Mouse (Mus musculus): ENCODE measurements at regions not wholly inside any gene's neighbourhood (a gene's known extent, or its start where the extent isn't known, plus 50 kb on each side); places are given as distances from the start of the nearest gene placed in this dataset.

- peak; percentile 87 for ATAC-seq (ENCODE audit: low TSS enrichment)
Observed at GRCm38 (mm10) chr7:117106691-117107191, 274.0 kb upstream of the Xylt1 start.

- ATAC-seq (ENCODE audit: low TSS enrichment) = peak; percentile 69
Observed at GRCm38 (mm10) chr7:117108391-117108790, 272.4 kb upstream of the Xylt1 start.

DNA sequence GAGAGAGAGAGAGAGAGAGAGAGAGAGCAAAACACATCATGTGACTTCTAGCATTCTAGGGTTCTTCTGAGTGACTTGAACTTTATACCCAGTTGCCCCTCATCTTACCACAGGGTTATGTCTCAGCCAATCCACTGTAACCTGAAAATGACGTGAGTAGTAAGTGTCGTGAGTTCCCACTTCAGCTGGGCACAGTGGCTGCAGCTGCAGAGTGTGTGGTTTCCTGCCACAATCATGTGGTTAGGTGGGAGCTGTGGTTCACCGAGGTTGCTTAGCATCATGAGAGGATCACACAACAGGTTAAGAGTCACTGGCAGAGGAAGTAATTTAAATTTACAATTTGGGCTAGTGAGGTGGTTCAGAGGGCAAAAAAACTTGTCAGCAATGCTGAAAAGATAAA is 253.1 kb upstream of the Xylt1 start:
- no peak for ATAC-seq (ENCODE audit: low TSS enrichment)

DNA sequence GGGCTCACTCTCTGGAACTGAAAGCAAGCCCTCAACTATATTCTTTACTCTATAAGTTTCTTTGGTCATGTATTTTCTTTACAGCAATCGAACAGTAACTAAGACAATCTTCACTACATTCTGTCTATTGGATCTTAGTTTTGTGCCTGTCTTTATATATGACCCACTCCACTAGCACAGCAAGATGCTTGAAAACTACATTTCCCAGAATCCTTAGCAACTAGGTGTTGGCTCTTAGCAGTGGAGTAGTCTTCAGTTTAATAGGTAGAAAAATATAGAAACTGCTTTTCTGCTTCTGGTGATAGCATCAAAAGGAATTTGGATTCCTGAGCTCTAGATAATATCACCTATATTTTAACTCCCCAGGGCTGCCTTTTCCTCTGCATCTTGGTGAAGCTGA is 245.9 kb upstream of the Xylt1 start:
- no peak for ATAC-seq (ENCODE audit: low TSS enrichment)

- no peak for ATAC-seq (ENCODE audit: low TSS enrichment)
Observed at GRCm38 (mm10) chr7:117138681-117139080, 242.1 kb upstream of the Xylt1 start.

DNA sequence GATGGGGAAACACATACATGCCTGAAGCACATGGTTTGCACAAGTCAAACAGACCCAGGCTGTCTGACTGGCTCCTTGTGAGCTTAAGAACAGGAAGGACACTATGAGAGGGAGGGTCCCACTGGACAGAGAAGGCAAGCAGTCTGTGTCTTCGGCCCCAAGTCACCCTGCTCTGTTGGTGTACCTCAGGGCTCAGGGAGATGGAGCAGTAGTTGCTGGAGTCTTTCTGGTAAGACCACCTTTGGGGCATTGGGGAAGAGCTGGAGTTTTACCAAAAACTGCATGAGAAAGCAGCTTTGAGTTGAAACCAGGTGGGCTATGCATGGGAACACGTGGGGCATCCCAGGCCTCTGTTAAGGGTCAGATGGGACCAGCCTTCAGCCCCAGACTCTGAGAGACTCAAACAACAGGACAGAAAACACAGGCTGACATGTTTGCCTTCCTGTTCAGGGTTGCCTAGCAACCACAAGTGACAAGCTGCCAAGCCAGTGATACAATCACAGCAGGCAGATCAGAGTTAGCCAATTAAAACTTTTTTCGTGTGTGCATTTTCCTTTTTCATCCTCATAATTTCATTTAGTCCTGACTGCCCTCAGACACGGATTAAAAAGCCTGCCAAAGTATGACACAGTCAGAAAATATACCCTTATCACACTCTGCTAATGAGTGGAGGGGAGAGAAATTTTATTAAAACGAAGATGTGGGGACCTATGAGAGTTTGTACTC is 241.4 kb upstream of the Xylt1 start:
- peak; percentile 84 for ATAC-seq (ENCODE audit: low TSS enrichment)

DNA sequence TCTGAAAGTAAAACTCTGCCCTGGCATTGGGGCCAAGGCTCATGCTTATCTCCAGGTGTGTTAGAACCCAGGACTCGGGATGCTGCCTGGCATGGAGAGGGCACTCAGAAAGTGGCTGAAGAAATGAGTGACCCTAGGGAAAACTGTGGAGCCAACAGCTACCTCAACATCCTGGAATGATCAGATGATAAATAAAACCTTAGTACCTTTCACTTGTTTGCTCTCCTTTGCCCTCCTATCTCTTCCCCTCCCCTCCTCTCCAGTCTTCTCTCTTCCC is 240.9 kb upstream of the Xylt1 start:
- ATAC-seq (ENCODE audit: low TSS enrichment) = no peak

DNA sequence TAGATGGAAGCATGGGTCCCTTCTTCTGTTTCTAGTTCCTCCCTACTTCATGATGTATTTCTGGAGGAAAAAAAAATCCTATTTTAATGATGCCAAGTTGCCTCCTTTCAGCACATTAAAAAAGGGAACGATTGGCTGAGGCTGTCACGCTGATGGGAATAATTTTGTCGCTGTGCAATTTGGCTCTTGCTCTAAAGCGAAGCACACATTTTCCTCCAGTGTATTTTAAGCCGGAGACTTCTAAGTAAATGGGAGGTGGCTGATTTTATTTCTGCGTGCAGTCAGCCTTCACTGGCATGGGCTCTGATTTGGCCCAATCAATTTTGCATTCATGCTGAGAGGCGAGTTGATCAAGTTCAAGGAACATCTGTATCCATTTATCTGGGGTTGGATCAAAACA is 234.0 kb upstream of the Xylt1 start:
- ATAC-seq (ENCODE audit: low TSS enrichment) = peak; percentile 92

DNA sequence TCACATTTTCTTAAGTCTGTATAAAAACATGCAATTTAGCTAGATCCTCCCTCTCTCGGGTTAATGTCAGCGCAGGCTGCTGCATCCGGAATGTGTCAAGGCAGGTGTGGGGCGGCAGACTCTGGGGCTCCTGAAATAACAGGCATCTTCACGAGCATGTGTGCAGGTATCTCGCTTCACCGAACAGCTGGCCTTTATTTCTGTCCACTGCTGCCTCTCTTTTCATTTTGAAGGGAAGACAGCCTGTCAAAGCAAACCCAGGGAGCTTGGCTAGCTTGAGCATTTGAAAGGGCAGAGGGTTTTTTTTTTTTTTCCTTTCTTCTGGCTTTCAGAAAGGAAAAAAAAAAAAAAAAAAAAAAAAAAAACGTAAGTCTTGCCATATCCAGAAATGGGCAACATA is 230.4 kb upstream of the Xylt1 start:
- ATAC-seq (ENCODE audit: low TSS enrichment) = no peak

GRCm38 (mm10) chr7:117153826-117154550 is 226.8 kb upstream of the Xylt1 start:
- peak; percentile 70; the same call in 1 of the 2 replicates for ATAC-seq (ENCODE audit: low TSS enrichment)

DNA sequence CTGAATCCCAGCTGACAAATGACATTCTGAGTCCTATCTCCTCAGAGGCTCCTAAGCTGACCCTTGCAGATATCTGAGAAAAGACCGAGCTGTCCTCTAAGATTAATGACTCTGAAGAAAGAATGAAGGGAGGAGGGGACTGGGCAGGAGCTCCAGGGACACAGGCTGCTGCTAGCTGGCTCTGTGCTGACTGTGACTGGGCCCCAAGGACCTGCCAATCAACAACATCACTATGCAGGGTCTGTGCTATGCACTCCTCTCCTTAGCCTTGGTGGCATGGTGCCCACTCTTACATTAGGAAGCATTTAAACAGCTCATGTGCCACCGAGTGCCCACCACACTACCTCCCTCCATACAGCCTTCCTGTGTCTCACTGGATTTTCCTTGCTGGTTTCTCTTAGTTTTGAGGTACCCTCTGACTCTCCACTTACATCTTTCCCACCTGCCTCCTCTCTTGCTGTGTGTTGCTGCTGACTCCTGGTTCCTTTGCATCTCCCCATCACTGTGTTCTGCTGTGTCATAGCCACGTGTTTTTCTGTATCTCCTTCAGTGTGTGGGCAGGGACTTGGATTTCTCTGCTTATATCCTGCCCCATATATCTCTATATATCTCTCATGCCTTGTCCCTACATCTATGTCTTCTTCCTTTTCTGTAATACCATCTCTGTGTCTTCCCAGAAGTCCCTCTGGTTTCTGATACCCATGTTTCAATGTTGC is 219.4 kb upstream of the Xylt1 start:
- peak; percentile 82 for ATAC-seq (ENCODE audit: low TSS enrichment)

DNA sequence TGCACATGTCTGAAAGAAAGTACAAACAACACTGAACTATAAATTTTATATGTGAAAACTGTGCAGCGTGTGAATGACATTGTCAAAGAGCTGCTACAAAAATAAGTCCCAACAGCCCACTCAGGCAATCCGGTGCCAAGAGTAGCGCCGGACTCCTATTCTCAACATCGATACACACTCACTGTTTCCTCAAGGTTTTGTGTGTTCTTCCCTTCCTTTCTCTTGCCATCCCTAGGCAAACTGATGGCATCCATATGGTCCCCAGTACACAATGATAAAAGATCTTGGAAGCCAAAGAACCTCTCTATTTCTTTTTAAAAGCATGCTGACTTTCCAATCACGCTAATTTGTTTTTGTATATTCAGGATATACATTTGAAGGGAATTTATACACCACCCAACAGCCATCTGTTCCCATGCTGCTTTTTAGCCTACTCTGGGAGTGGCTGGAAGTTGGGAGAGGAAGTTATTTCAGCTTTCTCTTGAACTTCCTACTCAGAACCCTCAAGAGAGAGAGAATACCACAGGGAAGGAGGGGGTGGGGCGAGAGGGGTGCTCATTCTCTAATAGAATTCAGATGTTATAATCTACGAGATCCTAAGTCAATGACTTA is 205.9 kb upstream of the Xylt1 start:
- peak; percentile 72 for ATAC-seq (ENCODE audit: low TSS enrichment)

- ATAC-seq (ENCODE audit: low TSS enrichment) = no peak
Observed at GRCm38 (mm10) chr7:117184011-117184410, 196.8 kb upstream of the Xylt1 start.

DNA sequence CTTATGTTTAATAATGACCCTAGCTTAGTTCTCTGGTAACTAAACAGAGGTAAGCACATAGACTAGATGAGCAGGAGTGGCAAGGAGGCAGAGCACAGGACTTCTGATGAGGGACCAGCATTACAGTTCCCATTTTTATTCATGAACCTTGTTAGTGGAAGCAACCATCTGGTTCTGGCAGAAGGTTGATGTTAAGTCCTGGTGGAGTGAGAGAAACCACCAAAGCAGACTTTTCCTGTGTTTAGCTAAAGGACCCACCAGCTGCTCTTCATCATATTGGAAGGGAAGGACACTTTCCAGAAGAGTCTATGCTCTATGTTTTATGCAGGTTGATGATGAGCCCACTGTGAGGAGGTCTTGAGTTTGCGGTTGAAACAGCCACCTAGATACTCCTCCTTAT is 194.9 kb upstream of the Xylt1 start:
- ATAC-seq (ENCODE audit: low TSS enrichment) = peak; percentile 77

GRCm38 (mm10) chr7:117196611-117197010 is 184.2 kb upstream of the Xylt1 start:
- no peak for ATAC-seq (ENCODE audit: low TSS enrichment)

- no peak for ATAC-seq (ENCODE audit: low TSS enrichment)
Observed at GRCm38 (mm10) chr7:117226294-117226693, 154.5 kb upstream of the Xylt1 start.

GRCm38 (mm10) chr7:117229619-117230018 is 151.2 kb upstream of the Xylt1 start:
- no peak for ATAC-seq (ENCODE audit: low TSS enrichment)

GRCm38 (mm10) chr7:117256819-117257218 is 124.0 kb upstream of the Xylt1 start:
- no peak for ATAC-seq (ENCODE audit: low TSS enrichment)

GRCm38 (mm10) chr7:117258557-117258956 is 122.2 kb upstream of the Xylt1 start:
- ATAC-seq (ENCODE audit: low TSS enrichment) = no peak

DNA sequence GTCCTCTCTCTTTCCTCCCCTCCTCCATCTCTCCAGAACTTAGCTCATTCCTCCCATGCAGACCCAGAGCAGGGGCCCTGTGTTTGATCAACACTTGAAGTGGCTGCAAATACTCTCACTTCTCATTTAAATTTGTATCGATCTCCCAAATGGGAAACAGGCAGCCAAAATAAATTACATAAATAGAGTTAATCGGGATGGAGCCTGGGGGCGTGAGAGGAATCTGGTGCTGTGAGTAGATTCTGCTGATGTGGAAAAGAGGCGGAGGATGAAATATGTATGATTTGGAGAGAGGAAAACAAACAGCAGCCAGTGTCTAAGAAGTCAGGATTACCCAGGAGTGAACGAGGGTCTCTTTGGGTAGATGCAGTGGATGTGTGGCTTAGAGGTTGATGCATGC is 121.6 kb upstream of the Xylt1 start:
- no peak for ATAC-seq (ENCODE audit: low TSS enrichment)

DNA sequence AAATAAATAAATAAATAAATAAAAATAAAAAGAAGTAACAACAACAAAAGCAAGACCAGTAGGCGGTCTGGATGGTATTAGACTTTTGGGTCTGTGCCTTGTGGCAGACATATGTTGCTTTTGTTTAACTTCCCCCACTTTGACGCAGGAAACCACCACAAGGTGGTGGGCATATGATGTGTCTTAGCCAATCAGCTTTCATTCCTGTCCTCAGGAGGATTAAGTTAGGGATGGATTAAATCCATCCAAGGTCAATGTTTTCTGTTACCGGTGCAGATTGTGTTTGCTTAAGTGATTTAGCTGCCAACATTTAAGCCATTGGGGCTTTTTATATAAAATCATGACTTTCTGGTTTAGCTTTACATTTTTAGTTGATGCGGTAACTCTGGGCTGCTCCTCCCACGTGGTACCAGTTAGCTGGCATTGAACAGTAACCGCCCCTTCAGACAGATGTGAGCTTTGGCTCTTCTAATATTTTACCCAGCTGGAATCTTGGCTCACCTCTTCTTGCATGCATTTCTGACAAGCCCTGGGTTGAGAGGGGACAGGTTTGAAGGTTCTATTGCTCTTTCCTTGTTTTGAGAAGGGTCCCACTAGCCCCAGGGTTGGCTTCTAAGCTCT is 121.0 kb upstream of the Xylt1 start:
- ATAC-seq (ENCODE audit: low TSS enrichment) = no peak

- ATAC-seq (ENCODE audit: low TSS enrichment) = peak; percentile 71
Observed at GRCm38 (mm10) chr7:117260596-117260995, 120.2 kb upstream of the Xylt1 start.
